ENCODE assay signal across 8 mouse cellular contexts in the genomic region with DNA sequence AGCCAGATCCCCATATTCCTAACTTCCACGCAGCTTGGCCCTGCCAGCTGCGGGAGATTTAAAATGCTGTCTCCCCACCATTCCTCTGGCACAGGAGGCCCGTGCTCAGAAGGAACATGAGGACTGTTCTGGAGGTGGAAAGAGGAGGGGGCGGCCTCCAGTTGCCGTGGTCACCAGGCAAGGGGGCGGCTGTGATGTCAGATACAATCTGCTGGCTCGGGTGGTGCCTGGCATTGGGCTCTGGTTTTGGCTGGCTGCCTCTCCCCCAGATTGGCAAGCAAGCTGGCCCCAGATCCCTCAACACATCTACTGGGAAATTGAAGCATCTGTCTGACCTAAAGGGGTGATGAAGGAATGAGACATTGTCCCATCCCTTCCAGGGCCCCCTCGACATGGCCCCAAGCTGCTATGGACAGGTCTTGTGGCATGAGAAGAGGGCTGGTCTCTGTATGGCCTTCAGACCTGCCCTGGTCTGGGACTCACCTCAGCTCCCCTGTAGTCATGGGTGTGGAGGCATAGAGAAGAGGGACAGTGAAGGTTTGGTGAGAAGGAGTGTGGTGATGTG. TPM values are rescaled to one million over a fixed set of nuclear protein-coding genes. Genes with fewer than 3 reads are reported as not detected.
A peak's percentile ranks its signal among the peaks of the same experiment; 100 is the strongest.
DNase-seq lines count a peak whose midpoint lies in the region; ATAC-seq and TF ChIP-seq lines count a peak whose summit lies in the region.

No protein-coding gene starts in this region.

- peak overlapping the region; percentile 84; the same call in 1 of the 2 replicates for H3K4me3 ChIP-seq in midbrain, embryonic 10.5 days
- no peak overlapping the region for H3K4me3 ChIP-seq in midbrain, embryonic 11.5 days (ENCODE audit: low read depth, low read length)
- H3K4me3 ChIP-seq in lung, postnatal 0 days (ENCODE audit: low read depth, low read length) = no peak overlapping the region

- DNase-seq in midbrain, embryonic 10.5 days (ENCODE audit: low spot score) = no peak
- no peak for DNase-seq in midbrain, embryonic 11.5 days (ENCODE audit: low spot score, missing footprints)
- peak; percentile 88 to 91 for DNase-seq in frontal cortex, postnatal 36 days (ENCODE audit: low spot score in 2 of 2)
- DNase-seq in left cerebral cortex, postnatal 25 days (ENCODE audit: low spot score in 2 of 2) = peak; percentile 74 to 96
- peak; percentile 56 for DNase-seq in right cerebral cortex, postnatal 4 days
- DNase-seq in urinary bladder, adult 2 months (ENCODE audit: low spot score) = no peak
- DNase-seq in c-Kit-positive CD71-positive TER-119-positive erythroid progenitor cells, embryonic 14.5 days (ENCODE audit: low spot score) = no peak
- no peak for DNase-seq in lung, postnatal 0 days (ENCODE audit: low spot score)

- H3K9me3 ChIP-seq in midbrain, embryonic 10.5 days (replicated peaks) = 0 out of 2 replicates have a peak, but pooled peaks cover 3% of the 10 kb centered on the region
- no peaks in the 10 kb centered on the region for H3K9me3 ChIP-seq in midbrain, embryonic 11.5 days (ENCODE audit: control insufficient read depth, low read length)
- H3K9me3 ChIP-seq in lung, postnatal 0 days (ENCODE audit: low read length) = no peaks in the 10 kb centered on the region

- H3K36me3 ChIP-seq in midbrain, embryonic 10.5 days = no peaks in the 10 kb centered on the region
- no peaks in the 10 kb centered on the region for H3K36me3 ChIP-seq in midbrain, embryonic 11.5 days (ENCODE audit: control insufficient read depth, insufficient read depth, low read length)
- no peaks in the 10 kb centered on the region for H3K36me3 ChIP-seq in lung, postnatal 0 days (ENCODE audit: insufficient read depth, low read length)

- no peak overlapping the region for H3K9ac ChIP-seq in midbrain, embryonic 11.5 days (ENCODE audit: low read length)
- H3K9ac ChIP-seq in lung, postnatal 0 days (replicated peaks; ENCODE audit: low read depth) = no peak overlapping the region

- H3K27ac ChIP-seq in midbrain, embryonic 10.5 days (replicated peaks) = no peak overlapping the region
- H3K27ac ChIP-seq in midbrain, embryonic 11.5 days (ENCODE audit: low read depth, low read length) = no peak overlapping the region
- no peak overlapping the region for H3K27ac ChIP-seq in lung, postnatal 0 days (ENCODE audit: low read length)

- no peak overlapping the region for H3K4me2 ChIP-seq in midbrain, embryonic 11.5 days
- no peak overlapping the region for H3K4me2 ChIP-seq in lung, postnatal 0 days (replicated peaks; ENCODE audit: low read depth, low read length)

- intact Hi-C loops in left cerebral cortex, postnatal 25 days (cut with DNase I) = loop anchor here (1.0 kb wide), 2 partner anchors 12 to 80 kb away; partner anchors contain the start of gene Klhl21

- peaks cover 35% of the 10 kb centered on the region for H3K4me1 ChIP-seq in midbrain, embryonic 10.5 days
- peaks cover 16% of the 10 kb centered on the region for H3K4me1 ChIP-seq in midbrain, embryonic 11.5 days (ENCODE audit: control insufficient read depth, insufficient read depth, low read length)
- peaks cover 12% of the 10 kb centered on the region for H3K4me1 ChIP-seq in lung, postnatal 0 days (ENCODE audit: insufficient read depth, low read depth, low read length)

- TF ChIP-seq EP300 in lung, postnatal 0 days (IDR thresholded peaks at IDR 0.05) = no peak

- no peak for ATAC-seq in midbrain, embryonic 11.5 days (ENCODE audit: low FRiP score)
- no peak for ATAC-seq in lung, postnatal 0 days

- peaks cover 43% of the 10 kb centered on the region for H3K27me3 ChIP-seq in midbrain, embryonic 10.5 days (ENCODE audit: low read depth, poor library complexity, severe bottlenecking)
- no peaks in the 10 kb centered on the region; the same call in 1 of the 2 replicates for H3K27me3 ChIP-seq in midbrain, embryonic 11.5 days (ENCODE audit: control insufficient read depth, insufficient read depth, low read length)
- no peaks in the 10 kb centered on the region for H3K27me3 ChIP-seq in lung, postnatal 0 days (replicated peaks; ENCODE audit: insufficient read depth, low read length)

- 48% methylated on average over 8 of the region's 8 CpGs for WGBS in midbrain, embryonic 10.5 days
- 45% methylated on average over 8 of the region's 8 CpGs for WGBS in midbrain, embryonic 11.5 days
- 48% methylated on average over 8 of the region's 8 CpGs for WGBS in lung, postnatal 0 days

- no peak for TF ChIP-seq CTCF in lung, postnatal 0 days (IDR thresholded peaks at IDR 0.05)

RNA-seq across cellular contexts. Expression of gene Plekhg5, which starts 16.3 kb away (rescaled TPM):
- 8.1 and 9.5 TPM in 2 replicates for polyA plus RNA-seq in midbrain, embryonic 10.5 days (2016; fragmentation: Nextera tagmentation; extraction: Ambion mirVana)
- 3.6 and 5.1 TPM in 2 replicates for polyA plus RNA-seq in midbrain, embryonic 11.5 days (2014; fragmentation: Nextera tagmentation; extraction: Ambion mirVana)
- 10 to 100 TPM; 72.1 to 93.5 TPM for total RNA-seq in left cerebral cortex, postnatal 25 days (2021)
- 13.2 and 14.6 TPM in 2 replicates for polyA plus RNA-seq in urinary bladder, adult 2 months (2012; rRNA removed)
- 17.4 and 18.8 TPM in 2 replicates for polyA plus RNA-seq in lung, postnatal 0 days (2015; fragmentation: Nextera tagmentation; extraction: Ambion mirVana)

RNA-seq across cellular contexts. Expression of gene Tnfrsf25, which starts 27.1 kb away (rescaled TPM):
- polyA plus RNA-seq in midbrain, embryonic 10.5 days (2016; fragmentation: Nextera tagmentation; extraction: Ambion mirVana) = 0.47 and 1.0 TPM in 2 replicates
- 0.28 and 0.31 TPM in 2 replicates for polyA plus RNA-seq in midbrain, embryonic 11.5 days (2014; fragmentation: Nextera tagmentation; extraction: Ambion mirVana)
- total RNA-seq in left cerebral cortex, postnatal 25 days (2021) = 10 to 100 TPM; 13.5 to 18.0 TPM
- 3.7 TPM in 2 replicates for polyA plus RNA-seq in urinary bladder, adult 2 months (2012; rRNA removed)
- 1.2 and 1.4 TPM in 2 replicates for polyA plus RNA-seq in lung, postnatal 0 days (2015; fragmentation: Nextera tagmentation; extraction: Ambion mirVana)

RNA-seq across cellular contexts. Expression of gene Nol9, which starts 49.5 kb away (rescaled TPM):
- 35.3 and 35.7 TPM in 2 replicates for polyA plus RNA-seq in midbrain, embryonic 10.5 days (2016; fragmentation: Nextera tagmentation; extraction: Ambion mirVana)
- 23.4 TPM in 2 replicates for polyA plus RNA-seq in midbrain, embryonic 11.5 days (2014; fragmentation: Nextera tagmentation; extraction: Ambion mirVana)
- 10 to 100 TPM; 16.5 to 18.8 TPM for total RNA-seq in left cerebral cortex, postnatal 25 days (2021)
- 11.3 and 13.0 TPM in 2 replicates for polyA plus RNA-seq in urinary bladder, adult 2 months (2012; rRNA removed)
- polyA plus RNA-seq in lung, postnatal 0 days (2015; fragmentation: Nextera tagmentation; extraction: Ambion mirVana) = 10.0 and 11.3 TPM in 2 replicates

RNA-seq across cellular contexts. Expression of gene Tas1r1, which starts 50.3 kb away (rescaled TPM):
- polyA plus RNA-seq in midbrain, embryonic 10.5 days (2016; fragmentation: Nextera tagmentation; extraction: Ambion mirVana) = 0.73 and 0.75 TPM in 2 replicates
- polyA plus RNA-seq in midbrain, embryonic 11.5 days (2014; fragmentation: Nextera tagmentation; extraction: Ambion mirVana) = 0.44 and 0.58 TPM in 2 replicates
- total RNA-seq in left cerebral cortex, postnatal 25 days (2021) = under 1 TPM; 0.37 to 0.76 TPM
- 0.04 and 0.10 TPM in 2 replicates for polyA plus RNA-seq in urinary bladder, adult 2 months (2012; rRNA removed)
- polyA plus RNA-seq in lung, postnatal 0 days (2015; fragmentation: Nextera tagmentation; extraction: Ambion mirVana) = 0.21 and 0.35 TPM in 2 replicates

Comparison
In these comparisons a context has a peak if more than half of its experiments do, and no peak if none do; other contexts are left out.
1. DNase-seq: peak in frontal cortex, postnatal 36 days (2 of 2), left cerebral cortex, postnatal 25 days (2 of 2) and right cerebral cortex, postnatal 4 days (single experiment); none in midbrain, embryonic 10.5 days (single experiment), midbrain, embryonic 11.5 days (single experiment), urinary bladder, adult 2 months (single experiment), c-Kit-positive CD71-positive TER-119-positive erythroid progenitor cells, embryonic 14.5 days (single experiment) and lung, postnatal 0 days (single experiment).